Mouse (Mus musculus) heart, adult 2 months (tissue): ENCODE measurements around the gene Actn3.

Experiments used
- CTCF ChIP-seq: fragments of 200-600 bp; IDR thresholded peaks from 2 replicates; pipeline ENCODE4 v1.8.1; 2022; ENCODE audit warnings: antibody characterized with exemption, mild to moderate bottlenecking, moderate library complexity
- EP300 ChIP-seq: fragments of 200-500 bp; IDR thresholded peaks from 2 replicates; pipeline ENCODE4 v1.6.1; 2011; ENCODE audit warnings: low read depth, low read length, control low read depth; ENCODE audit not compliant: insufficient read depth
- POLR2A ChIP-seq: fragments of 200-500 bp; IDR thresholded peaks from 2 replicates; pipeline ENCODE4 v1.6.1; 2011; ENCODE audit warnings: mild to moderate bottlenecking, low read depth, low read length, control low read depth; ENCODE audit not compliant: insufficient read depth

GRCm38 (mm10) chr19:4859081-4859480 is 18.6 kb downstream of the Actn3 start:
- no peak for TF ChIP-seq CTCF
- no peak for TF ChIP-seq POLR2A
- no peak for TF ChIP-seq EP300
